Mouse (Mus musculus) cortical plate, adult 2 months (tissue): ENCODE data around the gene Lamb3.

Experiments used
- CTCF ChIP-seq: fragments of 200-500 bp; IDR thresholded peaks from 2 replicates; pipeline ENCODE4 v1.5.1; 2011; ENCODE audit warnings: mild to moderate bottlenecking, control low read depth, low read length; ENCODE audit not compliant: insufficient read depth; ENCODE audit errors: extremely low read depth
- POLR2A ChIP-seq: fragments of 200-500 bp; IDR thresholded peaks from 2 replicates; pipeline ENCODE4 v1.6.1; 2011; ENCODE audit warnings: mild to moderate bottlenecking, low read length, control low read depth; ENCODE audit not compliant: insufficient read depth; ENCODE audit errors: extremely low read depth

DNA sequence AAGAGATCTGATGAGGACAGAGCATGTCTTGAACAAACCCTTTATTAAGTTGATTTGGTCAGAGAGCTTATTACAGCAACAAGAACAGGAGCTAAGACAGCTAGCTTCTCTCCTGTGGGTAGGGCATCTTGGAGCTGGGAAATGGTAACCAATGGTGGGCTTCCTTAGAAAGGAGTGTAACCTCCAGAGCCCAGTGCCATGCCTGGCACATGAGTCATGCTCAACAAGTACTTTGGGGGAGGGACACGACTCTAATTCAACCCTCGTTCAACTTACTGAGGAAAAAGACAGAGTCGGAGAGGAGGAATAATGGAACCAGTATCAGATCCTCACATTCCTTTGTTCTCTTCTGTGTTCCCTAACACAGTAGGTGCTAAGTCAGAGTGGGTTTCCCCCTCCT is 112.2 kb downstream of the Lamb3 start:
- no peak for TF ChIP-seq POLR2A
- TF ChIP-seq CTCF: no peak
